ENCODE assay signal across 8 mouse cellular contexts in the genomic region with DNA sequence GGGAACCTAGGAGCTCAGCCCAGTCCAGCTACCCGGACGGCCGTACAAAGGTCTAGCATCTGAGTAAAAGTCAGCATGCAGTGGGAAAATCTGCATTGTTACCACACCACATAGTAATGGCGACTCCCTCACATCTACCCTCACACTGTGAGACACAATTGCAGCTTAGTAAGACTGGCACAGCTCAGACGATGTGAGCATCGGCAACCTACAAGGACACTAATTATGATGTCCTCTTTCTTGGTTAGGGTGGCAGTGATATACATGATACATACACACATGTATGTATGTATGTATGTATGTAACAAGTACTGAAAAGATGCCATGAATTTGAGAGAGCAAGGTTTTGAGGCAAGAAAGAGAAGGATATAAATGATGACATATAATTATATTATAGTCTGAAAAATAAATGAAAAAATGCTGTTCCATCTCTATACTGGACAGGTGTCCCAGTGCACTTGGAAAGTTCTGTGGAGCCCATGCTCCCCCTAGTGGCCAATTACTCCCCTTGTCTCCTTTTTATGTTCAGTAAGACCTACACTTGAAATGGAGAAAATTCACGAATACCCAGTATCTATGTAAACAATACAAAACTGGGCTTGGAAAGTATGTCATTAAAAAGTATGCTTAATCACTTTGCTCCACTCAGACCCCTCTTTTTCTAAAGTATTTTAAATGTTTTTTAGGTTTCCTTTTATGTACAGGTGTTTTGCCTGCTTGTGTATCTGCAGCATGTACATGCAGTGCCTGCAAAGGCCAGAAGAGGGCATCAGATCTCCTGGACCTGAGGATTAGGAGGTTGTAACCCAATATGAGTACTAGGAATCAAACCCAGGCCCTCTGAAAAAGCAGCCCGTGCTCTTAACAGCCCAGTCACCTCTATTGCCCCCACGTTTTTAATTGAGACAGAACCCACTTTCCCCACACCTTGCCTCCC. TPM values are rescaled to one million over a fixed set of nuclear protein-coding genes. Genes with fewer than 3 reads are reported as not detected.
DNase-seq lines count a peak whose midpoint lies in the region; ATAC-seq lines count a peak whose summit lies in the region.

No protein-coding gene starts in this region.

- H3K4me2 ChIP-seq in forebrain, embryonic 11.5 days (ENCODE audit: low read depth, low read length, severe bottlenecking) = no peak overlapping the region
- no peak overlapping the region for H3K4me2 ChIP-seq in neural tube, embryonic 11.5 days (ENCODE audit: low read depth)

- WGBS in forebrain, embryonic 11.5 days = 82% methylated on average over 9 of the region's 9 CpGs
- 90% methylated on average over 9 of the region's 9 CpGs for WGBS in neural tube, embryonic 11.5 days

- no peak overlapping the region for H3K27ac ChIP-seq in forebrain, embryonic 11.5 days (ENCODE audit: low read depth, low read length)
- no peak overlapping the region for H3K27ac ChIP-seq in neural tube, embryonic 11.5 days (ENCODE audit: low read depth, low read length)

- no peaks in the 10 kb centered on the region for H3K4me1 ChIP-seq in forebrain, embryonic 11.5 days (replicated peaks; ENCODE audit: control insufficient read depth, insufficient read depth, low read length)
- no peaks in the 10 kb centered on the region for H3K4me1 ChIP-seq in neural tube, embryonic 11.5 days (ENCODE audit: control insufficient read depth, insufficient read depth, low read length)

- H3K9me3 ChIP-seq in forebrain, embryonic 11.5 days (ENCODE audit: control insufficient read depth, low read length) = no peaks in the 10 kb centered on the region
- no peaks in the 10 kb centered on the region for H3K9me3 ChIP-seq in neural tube, embryonic 11.5 days (ENCODE audit: control insufficient read depth, low read length)

- peak; percentile 51; the same call in 1 of the 2 replicates for ATAC-seq in forebrain, embryonic 11.5 days (replicated peaks; ENCODE audit: low FRiP score)
- ATAC-seq in neural tube, embryonic 11.5 days (ENCODE audit: insufficient read depth, low FRiP score, low TSS enrichment) = no peak; the same call in 1 of the 2 replicates
- ATAC-seq in monocyte, adult 5-6 weeks (replicated peaks; ENCODE audit: insufficient number of reproducible peaks, low FRiP score, low TSS enrichment, poor library complexity, severe bottlenecking) = no peak

- H3K9ac ChIP-seq in forebrain, embryonic 11.5 days (ENCODE audit: low read length) = no peak overlapping the region
- no peak overlapping the region for H3K9ac ChIP-seq in neural tube, embryonic 11.5 days (ENCODE audit: low read length)

- no peak overlapping the region for H3K4me3 ChIP-seq in forebrain, embryonic 11.5 days (ENCODE audit: low read depth, low read length)
- no peak overlapping the region for H3K4me3 ChIP-seq in neural tube, embryonic 11.5 days (ENCODE audit: low read depth, low read length)

- peak; percentile 37 to 49 for DNase-seq in urinary bladder, postnatal 36 days (ENCODE audit: low spot score in 2 of 2)
- no peak for DNase-seq in urinary bladder, postnatal 4 days (ENCODE audit: low spot score in 2 of 2)
- peak; percentile 11 for DNase-seq in c-Kit-negative CD71-positive TER-119-positive erythroid progenitor cells, embryonic 14.5 days (ENCODE audit: low read depth, low spot score)
- peak; percentile 65 for DNase-seq in forebrain, embryonic 11.5 days (ENCODE audit: low spot score)
- DNase-seq in hindlimb bud, embryonic 11.5 days (ENCODE audit: extremely low spot score, low read depth, low spot score) = peak; percentile 37
- DNase-seq in left cerebral cortex, postnatal 36 days (ENCODE audit: low spot score in 2 of 2) = peak; percentile 14 to 16
- DNase-seq in neural tube, embryonic 11.5 days (ENCODE audit: low spot score) = peak; percentile 51

- H3K36me3 ChIP-seq in forebrain, embryonic 11.5 days (ENCODE audit: control insufficient read depth, insufficient read depth, low read length) = no peaks in the 10 kb centered on the region
- no peaks in the 10 kb centered on the region for H3K36me3 ChIP-seq in neural tube, embryonic 11.5 days (ENCODE audit: control insufficient read depth, insufficient read depth, low read length)

- no peaks in the 10 kb centered on the region for H3K27me3 ChIP-seq in forebrain, embryonic 11.5 days (ENCODE audit: control insufficient read depth, insufficient read depth, low read length)
- no peaks in the 10 kb centered on the region for H3K27me3 ChIP-seq in neural tube, embryonic 11.5 days (ENCODE audit: control insufficient read depth, insufficient read depth, low read length)

- intact Hi-C loops in left cerebral cortex, postnatal 36 days (cut with DNase I) = no loop called here

RNA-seq across cellular contexts. Expression of a gene that starts 57.5 kb away (rescaled TPM):
- polyA plus RNA-seq in forebrain, embryonic 11.5 days (2014; fragmentation: Nextera tagmentation; extraction: Ambion mirVana) = 35.9 and 37.5 TPM in 2 replicates
- total RNA-seq in left cerebral cortex, postnatal 36 days (2021) = 10 to 100 TPM; 25.2 to 35.0 TPM
- polyA plus RNA-seq in neural tube, embryonic 11.5 days (2014; fragmentation: Nextera tagmentation; extraction: Ambion mirVana) = 32.2 and 32.5 TPM in 2 replicates
- total RNA-seq in monocyte, adult 5-6 weeks (2017) = 24.5 to 50.8 TPM (median 33.2 TPM) in 3 replicates

Comparison
In these comparisons a context has a peak if more than half of its experiments do, and no peak if none do; other contexts are left out.
1. DNase-seq: peak in urinary bladder, postnatal 36 days (2 of 2), c-Kit-negative CD71-positive TER-119-positive erythroid progenitor cells, embryonic 14.5 days (single experiment), forebrain, embryonic 11.5 days (single experiment), hindlimb bud, embryonic 11.5 days (single experiment), left cerebral cortex, postnatal 36 days (2 of 2) and neural tube, embryonic 11.5 days (single experiment); none in urinary bladder, postnatal 4 days (0 of 2).